ENCODE assay signal across 10 mouse cellular contexts in the genomic region with DNA sequence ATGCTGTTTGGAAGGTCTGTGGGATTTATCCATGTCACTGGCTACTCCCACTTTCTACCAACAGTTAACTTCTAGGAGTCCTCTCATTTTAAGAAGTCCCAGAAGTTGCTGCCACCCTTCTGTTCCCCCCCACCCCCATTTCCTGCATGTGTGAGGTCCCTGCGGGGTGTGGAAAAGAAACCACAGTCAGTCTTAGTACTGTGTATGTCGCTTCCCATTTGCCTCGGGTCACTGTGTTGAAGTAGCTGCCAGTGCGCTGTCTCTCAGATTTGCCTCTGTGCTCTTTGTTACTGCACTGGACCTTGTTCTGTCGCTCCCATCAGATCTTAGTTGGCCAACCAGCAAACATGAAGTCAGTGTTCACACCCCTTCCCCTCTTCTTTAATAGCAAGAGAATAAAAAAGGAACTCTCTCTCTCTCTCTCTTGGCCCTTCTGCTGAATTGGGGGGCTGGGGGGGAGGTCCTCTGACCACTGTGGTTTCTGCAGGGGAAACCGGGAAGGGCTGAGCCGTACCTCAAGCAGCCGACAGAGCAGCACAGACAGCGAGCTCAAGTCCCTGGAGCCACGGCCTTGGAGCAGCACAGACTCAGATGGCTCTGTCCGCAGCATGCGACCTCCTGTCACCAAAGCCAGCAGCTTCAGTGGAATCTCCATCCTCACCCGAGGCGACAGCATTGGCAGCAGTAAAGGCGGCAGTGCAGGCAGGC. TPM values are rescaled to one million over a fixed set of nuclear protein-coding genes. Genes with fewer than 3 reads are reported as not detected.
DNase-seq lines count a peak whose midpoint lies in the region; ATAC-seq lines count a peak whose summit lies in the region.
"Had no signal": no experiment of that assay in that cellular context is flagged by ENCODE, and none has a peak within 500 bp of the region (broad histone marks: within the 10 kb centered on the region; RNA-seq: fewer than 3 reads in every experiment).

No protein-coding gene starts in this region.

- H3K4me1 ChIP-seq in kidney, embryonic 14.5 days (ENCODE audit: control insufficient read depth, insufficient read depth, low read length) = 0 out of 2 replicates have a peak, but pooled peaks cover 3% of the 10 kb centered on the region
- peaks cover 10% of the 10 kb centered on the region; the same call in 1 of the 2 replicates for H3K4me1 ChIP-seq in embryonic facial prominence, embryonic 15.5 days
- no peaks in the 10 kb centered on the region for H3K4me1 ChIP-seq in forebrain, embryonic 14.5 days (ENCODE audit: control insufficient read depth, insufficient read depth, low read length)
- H3K4me1 ChIP-seq: neural tube, embryonic 12.5 days had no signal

- peaks cover 28% of the 10 kb centered on the region for H3K36me3 ChIP-seq in kidney, embryonic 14.5 days (ENCODE audit: control insufficient read depth, insufficient read depth, low read length)
- peaks cover 58% of the 10 kb centered on the region for H3K36me3 ChIP-seq in embryonic facial prominence, embryonic 15.5 days
- H3K36me3 ChIP-seq in forebrain, embryonic 14.5 days (ENCODE audit: control insufficient read depth, insufficient read depth, low read length) = peaks cover 42% of the 10 kb centered on the region

- no peak overlapping the region for H3K4me2 ChIP-seq in kidney, embryonic 14.5 days (replicated peaks; ENCODE audit: low read depth, low read length)
- no peak overlapping the region for H3K4me2 ChIP-seq in embryonic facial prominence, embryonic 15.5 days (replicated peaks)
- no peak overlapping the region for H3K4me2 ChIP-seq in forebrain, embryonic 14.5 days (ENCODE audit: low read length)
- H3K4me2 ChIP-seq: embryonic facial prominence, embryonic 12.5 days; liver, embryonic 15.5 days; neural tube, embryonic 12.5 days had no signal

- no peak for ATAC-seq in kidney, embryonic 14.5 days (ENCODE audit: low FRiP score, low TSS enrichment)
- no peak for ATAC-seq in embryonic facial prominence, embryonic 15.5 days (ENCODE audit: insufficient number of reproducible peaks, low FRiP score, low TSS enrichment, low read depth)
- ATAC-seq in forebrain, embryonic 14.5 days = no peak

- H3K9ac ChIP-seq in kidney, embryonic 14.5 days (ENCODE audit: low read depth, low read length) = no peak overlapping the region
- H3K9ac ChIP-seq in embryonic facial prominence, embryonic 15.5 days = no peak overlapping the region
- H3K9ac ChIP-seq in forebrain, embryonic 14.5 days (ENCODE audit: low read length) = no peak overlapping the region
- H3K9ac ChIP-seq: embryonic facial prominence, embryonic 12.5 days; liver, embryonic 15.5 days; neural tube, embryonic 12.5 days had no signal

- H3K9me3 ChIP-seq in kidney, embryonic 14.5 days (ENCODE audit: control insufficient read depth, low read length) = no peaks in the 10 kb centered on the region
- H3K9me3 ChIP-seq in embryonic facial prominence, embryonic 15.5 days (replicated peaks) = no peaks in the 10 kb centered on the region
- no peaks in the 10 kb centered on the region for H3K9me3 ChIP-seq in forebrain, embryonic 14.5 days (replicated peaks; ENCODE audit: control insufficient read depth, low read length)
- H3K9me3 ChIP-seq: embryonic facial prominence, embryonic 12.5 days; liver, embryonic 15.5 days; neural tube, embryonic 12.5 days had no signal

- no peak overlapping the region for H3K27ac ChIP-seq in kidney, embryonic 14.5 days (ENCODE audit: low read depth, low read length)
- H3K27ac ChIP-seq in embryonic facial prominence, embryonic 15.5 days (replicated peaks) = peak overlapping the region; percentile 39; the same call in 1 of the 2 replicates
- no peak overlapping the region for H3K27ac ChIP-seq in forebrain, embryonic 14.5 days (ENCODE audit: low read depth, low read length)
- H3K27ac ChIP-seq: embryonic facial prominence, embryonic 12.5 days; liver, embryonic 15.5 days; neural tube, embryonic 12.5 days had no signal

- H3K4me3 ChIP-seq in kidney, embryonic 14.5 days (ENCODE audit: low read length) = no peak overlapping the region
- no peak overlapping the region for H3K4me3 ChIP-seq in embryonic facial prominence, embryonic 15.5 days (replicated peaks)
- H3K4me3 ChIP-seq in forebrain, embryonic 14.5 days (ENCODE audit: low read depth, low read length) = no peak overlapping the region
- H3K4me3 ChIP-seq: embryonic facial prominence, embryonic 12.5 days; liver, embryonic 15.5 days; neural tube, embryonic 12.5 days had no signal

- DNase-seq in kidney, adult 9 months = peak; percentile 6
- peak; percentile 8 to 25 for DNase-seq in kidney, postnatal 36 days
- DNase-seq in retina, embryonic 14.5 days (ENCODE audit: low spot score) = peak; percentile 16
- DNase-seq in forebrain, embryonic 14.5 days (ENCODE audit: low spot score) = no peak
- no peak for DNase-seq in adrenal gland, postnatal 14 days

- WGBS in kidney, embryonic 14.5 days = 62% methylated on average over 15 of the region's 15 CpGs
- WGBS in embryonic facial prominence, embryonic 15.5 days = 43% methylated on average over 15 of the region's 15 CpGs
- 83% methylated on average over 15 of the region's 15 CpGs for WGBS in forebrain, embryonic 14.5 days

- no peaks in the 10 kb centered on the region for H3K27me3 ChIP-seq in kidney, embryonic 14.5 days (ENCODE audit: control insufficient read depth, insufficient read depth, low read length)
- no peaks in the 10 kb centered on the region for H3K27me3 ChIP-seq in embryonic facial prominence, embryonic 15.5 days
- no peaks in the 10 kb centered on the region for H3K27me3 ChIP-seq in forebrain, embryonic 14.5 days (replicated peaks; ENCODE audit: control insufficient read depth, insufficient read depth, low read length)
- H3K27me3 ChIP-seq: embryonic facial prominence, embryonic 12.5 days; liver, embryonic 15.5 days; neural tube, embryonic 12.5 days had no signal

RNA-seq across cellular contexts. Expression of gene Stac3, which starts 30.1 kb away (rescaled TPM):
- 0.39 and 0.50 TPM in 2 replicates for polyA plus RNA-seq in kidney, embryonic 14.5 days (2014; fragmentation: Nextera tagmentation; extraction: Ambion mirVana)
- polyA plus RNA-seq in embryonic facial prominence, embryonic 15.5 days (2015; fragmentation: Nextera tagmentation; extraction: Ambion mirVana) = 22.7 and 26.0 TPM in 2 replicates
- 0.41 TPM in 1 of 2 replicates, not detected in the other for polyA plus RNA-seq in forebrain, embryonic 14.5 days (2014; fragmentation: Nextera tagmentation; extraction: Ambion mirVana)
- total RNA-seq in adrenal gland, postnatal 14 days (2021) = 1.7 and 2.7 TPM in 2 replicates

RNA-seq across cellular contexts. Expression of gene Ndufa4l2, which starts 43.3 kb away (rescaled TPM):
- 27.1 and 32.7 TPM in 2 replicates for polyA plus RNA-seq in kidney, embryonic 14.5 days (2014; fragmentation: Nextera tagmentation; extraction: Ambion mirVana)
- polyA plus RNA-seq in embryonic facial prominence, embryonic 15.5 days (2015; fragmentation: Nextera tagmentation; extraction: Ambion mirVana) = 272 and 311 TPM in 2 replicates
- polyA plus RNA-seq in forebrain, embryonic 14.5 days (2014; fragmentation: Nextera tagmentation; extraction: Ambion mirVana) = 12.5 and 17.2 TPM in 2 replicates
- 53.5 and 55.7 TPM in 2 replicates for total RNA-seq in adrenal gland, postnatal 14 days (2021)

RNA-seq across cellular contexts. Expression of gene Shmt2, which starts 50.8 kb away (rescaled TPM):
- polyA plus RNA-seq in kidney, embryonic 14.5 days (2014; fragmentation: Nextera tagmentation; extraction: Ambion mirVana) = 68.9 and 99.8 TPM in 2 replicates
- polyA plus RNA-seq in embryonic facial prominence, embryonic 15.5 days (2015; fragmentation: Nextera tagmentation; extraction: Ambion mirVana) = 106 and 116 TPM in 2 replicates
- polyA plus RNA-seq in forebrain, embryonic 14.5 days (2014; fragmentation: Nextera tagmentation; extraction: Ambion mirVana) = 53.1 and 65.1 TPM in 2 replicates
- 50.9 and 57.3 TPM in 2 replicates for total RNA-seq in adrenal gland, postnatal 14 days (2021)

Comparison
In these comparisons a context has a peak if more than half of its experiments do, and no peak if none do; other contexts are left out.
1. DNase-seq: peak in kidney, adult 9 months (single experiment), kidney, postnatal 36 days (2 of 2) and retina, embryonic 14.5 days (single experiment); none in forebrain, embryonic 14.5 days (single experiment) and adrenal gland, postnatal 14 days (single experiment).
2. RNA of gene Stac3, which starts 30.1 kb away (polyA plus RNA-seq): 22.7 to 26.0 TPM in embryonic facial prominence, embryonic 15.5 days; 0.41 TPM in forebrain, embryonic 14.5 days and 0.39 to 0.50 TPM in kidney, embryonic 14.5 days; every median in the first group is over 10 times any median in the second.